13 mouse cellular contexts compared by ENCODE assay signal in the genomic region with DNA sequence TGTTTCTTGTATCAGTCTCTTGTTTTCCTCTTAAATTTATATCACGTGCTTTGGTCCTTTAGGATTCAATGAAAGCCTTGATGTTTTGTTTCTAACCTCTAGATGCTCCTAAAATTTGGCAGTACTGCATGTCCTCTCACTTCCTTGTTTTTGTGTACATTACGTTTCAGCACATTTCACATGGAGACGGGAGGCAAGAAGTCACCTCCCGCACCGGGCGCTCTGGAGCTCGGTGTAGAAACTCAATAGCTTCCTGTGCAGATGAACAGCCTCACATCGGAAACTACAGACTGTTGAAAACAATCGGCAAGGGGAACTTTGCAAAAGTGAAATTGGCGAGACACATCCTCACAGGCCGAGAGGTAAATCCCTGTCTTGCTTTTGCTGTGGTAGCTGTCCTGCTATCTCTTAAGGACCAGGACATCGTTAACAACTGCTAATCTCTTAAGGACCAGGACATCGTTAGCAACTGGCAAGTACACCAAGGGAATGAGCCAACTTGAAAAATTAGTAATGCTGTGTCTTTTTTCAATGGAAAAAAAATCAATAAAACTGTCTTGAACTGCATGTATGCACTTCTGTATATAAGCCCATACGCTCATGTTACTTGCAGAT. TPM values are rescaled to one million over a fixed set of nuclear protein-coding genes. Genes with fewer than 3 reads are reported as not detected.
DNase-seq lines count a peak whose midpoint lies in the region; ATAC-seq and TF ChIP-seq lines count a peak whose summit lies in the region.
"Had no signal": no experiment of that assay in that cellular context is flagged by ENCODE, and none has a peak within 500 bp of the region (broad histone marks: within the 10 kb centered on the region; RNA-seq: fewer than 3 reads in every experiment).

No protein-coding gene starts in this region.

- no peak overlapping the region for H3K4me2 ChIP-seq in hindbrain, postnatal 0 days (ENCODE audit: low read depth, low read length)
- peak overlapping the region; percentile 1; the same call in 1 of the 2 replicates for H3K4me2 ChIP-seq in lung, postnatal 0 days (replicated peaks; ENCODE audit: low read depth, low read length)
- H3K4me2 ChIP-seq in hindbrain, embryonic 14.5 days (replicated peaks) = no peak overlapping the region
- H3K4me2 ChIP-seq: hindbrain, embryonic 15.5 days; neural tube, embryonic 13.5 days had no signal

- H3K9me3 ChIP-seq in hindbrain, postnatal 0 days (ENCODE audit: low read length) = no peaks in the 10 kb centered on the region
- no peaks in the 10 kb centered on the region for H3K9me3 ChIP-seq in hindbrain, embryonic 10.5 days
- no peaks in the 10 kb centered on the region for H3K9me3 ChIP-seq in lung, postnatal 0 days (ENCODE audit: low read length)
- H3K9me3 ChIP-seq in hindbrain, embryonic 14.5 days (ENCODE audit: control insufficient read depth, low read length) = no peaks in the 10 kb centered on the region
- H3K9me3 ChIP-seq: hindbrain, embryonic 15.5 days; megakaryocyte, embryonic 14.5 days; neural tube, embryonic 13.5 days had no signal

- no peak overlapping the region for H3K4me3 ChIP-seq in hindbrain, postnatal 0 days (ENCODE audit: low read length)
- no peak overlapping the region for H3K4me3 ChIP-seq in hindbrain, embryonic 10.5 days
- H3K4me3 ChIP-seq in lung, postnatal 0 days (ENCODE audit: low read depth, low read length) = no peak overlapping the region
- H3K4me3 ChIP-seq in hindbrain, embryonic 14.5 days (replicated peaks; ENCODE audit: low read length) = no peak overlapping the region
- H3K4me3 ChIP-seq: hindbrain, embryonic 15.5 days; megakaryocyte, embryonic 14.5 days; neural tube, embryonic 13.5 days had no signal

- peak; percentile 95 for TF ChIP-seq EP300 in lung, postnatal 0 days (IDR thresholded peaks at IDR 0.05)

- TF ChIP-seq CTCF in hindbrain, postnatal 0 days (IDR thresholded peaks at IDR 0.05; ENCODE audit: low read depth) = no peak
- TF ChIP-seq CTCF in lung, postnatal 0 days (IDR thresholded peaks at IDR 0.05) = no peak

- WGBS in hindbrain, postnatal 0 days = 77% methylated on average over 14 of the region's 14 CpGs
- 93% methylated on average over 14 of the region's 14 CpGs for WGBS in hindbrain, embryonic 10.5 days
- 43% methylated on average over 14 of the region's 14 CpGs for WGBS in lung, postnatal 0 days
- 90% methylated on average over 14 of the region's 14 CpGs for WGBS in hindbrain, embryonic 14.5 days

- peak; percentile 9 for DNase-seq in hindbrain, postnatal 0 days (ENCODE audit: low spot score)
- no peak for DNase-seq in hindbrain, embryonic 10.5 days (ENCODE audit: low spot score)
- peak; percentile 35 for DNase-seq in CD4-positive, CD25-positive, alpha-beta regulatory T cell, adult 2 months (ENCODE audit: low read depth, low spot score)
- peak; percentile 89 for DNase-seq in lung, postnatal 0 days (ENCODE audit: low spot score)
- DNase-seq in hindbrain, embryonic 14.5 days (ENCODE audit: low spot score) = no peak
- DNase-seq in left cerebral cortex, postnatal 14 days (ENCODE audit: low spot score in 2 of 2) = no peak
- no peak for DNase-seq in urinary bladder, postnatal 14 days (ENCODE audit: low spot score)
- DNase-seq: forebrain, postnatal 0 days; right cerebral cortex, postnatal 4 days had no signal

- no peak for ATAC-seq in hindbrain, postnatal 0 days
- ATAC-seq in erythroblast, adult 5-6 weeks (replicated peaks; ENCODE audit: low FRiP score, poor library complexity, severe bottlenecking) = peak; percentile 54
- ATAC-seq in lung, postnatal 0 days = peak; percentile 86
- ATAC-seq in hindbrain, embryonic 14.5 days (ENCODE audit: low FRiP score) = no peak
- ATAC-seq: forebrain, postnatal 0 days had no signal

- H3K27ac ChIP-seq in hindbrain, postnatal 0 days = peak overlapping the region; percentile 16; the same call in 1 of the 2 replicates
- no peak overlapping the region for H3K27ac ChIP-seq in hindbrain, embryonic 10.5 days
- H3K27ac ChIP-seq in lung, postnatal 0 days (ENCODE audit: low read length) = peak overlapping the region; percentile 58; the same call in 1 of the 2 replicates
- no peak overlapping the region for H3K27ac ChIP-seq in hindbrain, embryonic 14.5 days
- H3K27ac ChIP-seq: hindbrain, embryonic 15.5 days; neural tube, embryonic 13.5 days had no signal

- peaks cover 18% of the 10 kb centered on the region; the same call in 1 of the 2 replicates for H3K36me3 ChIP-seq in hindbrain, postnatal 0 days (ENCODE audit: insufficient read depth, low read length)
- peaks cover 56% of the 10 kb centered on the region for H3K36me3 ChIP-seq in hindbrain, embryonic 10.5 days
- peaks cover 7% of the 10 kb centered on the region; the same call in 1 of the 2 replicates for H3K36me3 ChIP-seq in lung, postnatal 0 days (ENCODE audit: insufficient read depth, low read length)
- H3K36me3 ChIP-seq in hindbrain, embryonic 14.5 days (replicated peaks; ENCODE audit: control insufficient read depth, insufficient read depth) = peaks cover 46% of the 10 kb centered on the region

- no peaks in the 10 kb centered on the region for H3K27me3 ChIP-seq in hindbrain, postnatal 0 days (ENCODE audit: insufficient read depth, low read length)
- no peaks in the 10 kb centered on the region for H3K27me3 ChIP-seq in hindbrain, embryonic 10.5 days (ENCODE audit: insufficient read depth, poor library complexity, severe bottlenecking)
- no peaks in the 10 kb centered on the region for H3K27me3 ChIP-seq in lung, postnatal 0 days (replicated peaks; ENCODE audit: insufficient read depth, low read length)
- no peaks in the 10 kb centered on the region for H3K27me3 ChIP-seq in hindbrain, embryonic 14.5 days (ENCODE audit: control insufficient read depth, insufficient read depth, low read length)
- H3K27me3 ChIP-seq: hindbrain, embryonic 15.5 days; megakaryocyte, embryonic 14.5 days; neural tube, embryonic 13.5 days had no signal

- intact Hi-C loops in left cerebral cortex, postnatal 14 days (cut with DNase I) = no loop called here

- no peaks in the 10 kb centered on the region for H3K4me1 ChIP-seq in hindbrain, postnatal 0 days (ENCODE audit: insufficient read depth, low read length)
- 0 out of 2 replicates have a peak, but pooled peaks cover 3% of the 10 kb centered on the region for H3K4me1 ChIP-seq in hindbrain, embryonic 10.5 days (replicated peaks)
- peaks cover 5% of the 10 kb centered on the region; the same call in 1 of the 2 replicates for H3K4me1 ChIP-seq in lung, postnatal 0 days (ENCODE audit: insufficient read depth, low read depth, low read length)
- H3K4me1 ChIP-seq in hindbrain, embryonic 14.5 days (replicated peaks; ENCODE audit: control insufficient read depth, insufficient read depth, low read length) = peaks cover 6% of the 10 kb centered on the region
- H3K4me1 ChIP-seq: hindbrain, embryonic 15.5 days; neural tube, embryonic 13.5 days had no signal

- H3K9ac ChIP-seq in hindbrain, postnatal 0 days (replicated peaks; ENCODE audit: low read length) = no peak overlapping the region
- no peak overlapping the region for H3K9ac ChIP-seq in lung, postnatal 0 days (replicated peaks; ENCODE audit: low read depth)
- no peak overlapping the region for H3K9ac ChIP-seq in hindbrain, embryonic 14.5 days
- H3K9ac ChIP-seq: forebrain, postnatal 0 days; hindbrain, embryonic 15.5 days; neural tube, embryonic 13.5 days had no signal

RNA-seq across cellular contexts. Expression of a gene that starts 18.2 kb away (rescaled TPM):
- total RNA-seq in hindbrain, postnatal 0 days (2014; rRNA removed) = 116 and 128 TPM in 2 replicates
- 38.4 and 41.0 TPM in 2 replicates for polyA plus RNA-seq in hindbrain, postnatal 0 days (2015; fragmentation: Nextera tagmentation; extraction: Ambion mirVana)
- 49.3 and 52.7 TPM in 2 replicates for polyA plus RNA-seq in hindbrain, embryonic 10.5 days (2016; fragmentation: Nextera tagmentation; extraction: Ambion mirVana)
- total RNA-seq in erythroblast, adult 5-6 weeks (2015; ENCODE audit: low replicate concordance) = 124 and 158 TPM in 2 replicates
- total RNA-seq in erythroblast, adult 5-6 weeks (2017; ENCODE audit: low replicate concordance) = 138 and 180 TPM in 2 replicates
- 25.8 and 26.0 TPM in 2 replicates for polyA plus RNA-seq in lung, postnatal 0 days (2015; fragmentation: Nextera tagmentation; extraction: Ambion mirVana)
- polyA plus RNA-seq in hindbrain, embryonic 14.5 days (2014; fragmentation: Nextera tagmentation; extraction: Ambion mirVana) = 76.4 and 81.4 TPM in 2 replicates
- 100 to 1,000 TPM; 122 to 125 TPM for total RNA-seq in left cerebral cortex, postnatal 14 days (2021)

RNA-seq across cellular contexts. Expression of a gene that starts 54.7 kb away (rescaled TPM):
- total RNA-seq in hindbrain, postnatal 0 days (2014; rRNA removed) = 197 and 343 TPM in 2 replicates
- polyA plus RNA-seq in hindbrain, postnatal 0 days (2015; fragmentation: Nextera tagmentation; extraction: Ambion mirVana) = 576 and 621 TPM in 2 replicates
- 570 and 710 TPM in 2 replicates for polyA plus RNA-seq in hindbrain, embryonic 10.5 days (2016; fragmentation: Nextera tagmentation; extraction: Ambion mirVana)
- 1,226 and 1,283 TPM in 2 replicates for total RNA-seq in erythroblast, adult 5-6 weeks (2015; ENCODE audit: low replicate concordance)
- total RNA-seq in erythroblast, adult 5-6 weeks (2017; ENCODE audit: low replicate concordance) = 1,807 and 1,822 TPM in 2 replicates
- polyA plus RNA-seq in lung, postnatal 0 days (2015; fragmentation: Nextera tagmentation; extraction: Ambion mirVana) = 412 and 458 TPM in 2 replicates
- polyA plus RNA-seq in hindbrain, embryonic 14.5 days (2014; fragmentation: Nextera tagmentation; extraction: Ambion mirVana) = 504 and 543 TPM in 2 replicates
- 100 to 1,000 TPM; 237 to 261 TPM for total RNA-seq in left cerebral cortex, postnatal 14 days (2021)

Comparison
In these comparisons a context has a peak if more than half of its experiments do, and no peak if none do; other contexts are left out.
1. DNase-seq: peak in hindbrain, postnatal 0 days (single experiment), CD4-positive, CD25-positive, alpha-beta regulatory T cell, adult 2 months (single experiment) and lung, postnatal 0 days (single experiment); none in hindbrain, embryonic 10.5 days (single experiment), hindbrain, embryonic 14.5 days (single experiment), left cerebral cortex, postnatal 14 days (0 of 2) and urinary bladder, postnatal 14 days (single experiment).
2. H3K27ac ChIP-seq: peak in hindbrain, postnatal 0 days (single experiment) and lung, postnatal 0 days (single experiment); none in hindbrain, embryonic 10.5 days (single experiment) and hindbrain, embryonic 14.5 days (single experiment).
3. ATAC-seq: peak in erythroblast, adult 5-6 weeks (single experiment) and lung, postnatal 0 days (single experiment); none in hindbrain, postnatal 0 days (single experiment) and hindbrain, embryonic 14.5 days (single experiment).